In the genomic region with DNA sequence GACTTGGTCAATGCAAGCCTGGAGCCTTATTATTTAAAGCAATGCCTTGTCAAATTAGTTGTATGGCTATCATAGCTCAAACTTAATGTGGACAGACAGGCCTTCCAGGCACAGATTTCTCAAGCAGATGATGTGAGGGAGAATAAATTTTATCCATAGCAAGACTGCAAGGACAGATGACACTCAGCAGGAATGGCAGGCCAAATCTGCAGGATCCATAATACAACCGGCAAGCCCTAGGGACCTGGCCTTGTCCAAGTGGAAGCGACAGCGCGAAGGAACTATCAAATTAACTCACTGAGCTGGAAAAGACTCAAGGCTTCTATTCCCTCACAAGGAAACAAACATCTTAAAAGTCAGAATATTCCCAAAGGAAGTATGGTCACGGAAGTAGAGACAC, we compare ENCODE assay signal across 20 mouse cellular contexts.
"Had no signal": no experiment of that assay in that cellular context is flagged by ENCODE, and none has a peak within 500 bp of the region (broad histone marks: within the 10 kb centered on the region; RNA-seq: fewer than 3 reads in every experiment).

No protein-coding gene starts in this region.

- H3K4me1 ChIP-seq: limb, embryonic 12.5 days; limb, embryonic 15.5 days; midbrain, embryonic 13.5 days had no signal

- H3K4me2 ChIP-seq: limb, embryonic 12.5 days; limb, embryonic 15.5 days; liver, embryonic 11.5 days; lung, embryonic 14.5 days; midbrain, embryonic 13.5 days had no signal

- H3K4me3 ChIP-seq: layer of hippocampus, adult 2 months; limb, embryonic 12.5 days; limb, embryonic 15.5 days; midbrain, embryonic 13.5 days had no signal

- ATAC-seq: liver, postnatal 0 days; lung, postnatal 0 days; midbrain, embryonic 13.5 days; midbrain, embryonic 16.5 days had no signal

- H3K27me3 ChIP-seq: limb, embryonic 12.5 days; limb, embryonic 15.5 days; midbrain, embryonic 13.5 days had no signal

- H3K9ac ChIP-seq: limb, embryonic 12.5 days; limb, embryonic 15.5 days; liver, embryonic 14.5 days; liver, postnatal 0 days; lung, embryonic 14.5 days; midbrain, embryonic 13.5 days had no signal

- H3K9me3 ChIP-seq: limb, embryonic 15.5 days; midbrain, embryonic 13.5 days had no signal

- H3K27ac ChIP-seq: layer of hippocampus, adult 2 months; limb, embryonic 12.5 days; limb, embryonic 15.5 days; liver, embryonic 14.5 days; macrophage; midbrain, embryonic 13.5 days had no signal

- DNase-seq: kidney, adult 11 months; kidney, adult 8-10 months; kidney, postnatal 25 days; layer of hippocampus, adult 9-11 months; liver, postnatal 0 days; lung, embryonic 14.5 days; right cerebral cortex, postnatal 25 days; spleen, adult 18-20 months; thymus, adult 2 months; thymus, postnatal 14 days; thymus, postnatal 4 days had no signal
